Mouse (Mus musculus): ENCODE measurements around the gene Cmtm7. TPM values are rescaled to one million over a fixed set of nuclear protein-coding genes. Genes with fewer than 3 reads are reported as not detected.

Cmtm7 gene
- total RNA-seq, 2 experiments from 2014 or later: 5.4 to 6.5 TPM

- no peak for DNase-seq (ENCODE audit: low spot score in 2 of 2)
Measured at GRCm38 (mm10) chr9:114767507-114767906, 14.1 kb downstream of the Cmtm7 start.

- DNase-seq (ENCODE audit: low spot score in 2 of 2): peak; percentile 72 to 80
Measured at GRCm38 (mm10) chr9:114767030-114767429, 14.6 kb downstream of the Cmtm7 start.

- DNase-seq (ENCODE audit: low spot score in 2 of 2): peak in 1 of 2 experiments; percentile 39
Measured at GRCm38 (mm10) chr9:114763341-114763740, 18.3 kb downstream of the Cmtm7 start.

- no peak for DNase-seq (ENCODE audit: low spot score in 2 of 2)
Measured at GRCm38 (mm10) chr9:114761848-114762247, 19.8 kb downstream of the Cmtm7 start.

GRCm38 (mm10) chr9:114760353-114760752 lies 21.3 kb downstream of the Cmtm7 start:
- no peak for DNase-seq (ENCODE audit: low spot score in 2 of 2)

GRCm38 (mm10) chr9:114759886-114760285 lies 21.8 kb downstream of the Cmtm7 start:
- DNase-seq (ENCODE audit: low spot score in 2 of 2): no peak

- DNase-seq (ENCODE audit: low spot score in 2 of 2): no peak
Measured at GRCm38 (mm10) chr9:114758801-114759200, 22.9 kb downstream of the Cmtm7 start.

- no peak for DNase-seq (ENCODE audit: low spot score in 2 of 2)
Measured at GRCm38 (mm10) chr9:114758272-114758671, 23.4 kb downstream of the Cmtm7 start.

- peak; percentile 92 to 94 for DNase-seq (ENCODE audit: low spot score in 2 of 2)
Measured at GRCm38 (mm10) chr9:114752863-114753484, 28.7 kb downstream of the Cmtm7 start.

- no peak for DNase-seq (ENCODE audit: low spot score in 2 of 2)
Measured at GRCm38 (mm10) chr9:114752311-114752710, 29.3 kb downstream of the Cmtm7 start.

GRCm38 (mm10) chr9:114751582-114751981 lies 30.1 kb downstream of the Cmtm7 start:
- no peak for DNase-seq (ENCODE audit: low spot score in 2 of 2)

GRCm38 (mm10) chr9:114747466-114747865 lies 34.2 kb downstream of the Cmtm7 start:
- no peak for DNase-seq (ENCODE audit: low spot score in 2 of 2)

- DNase-seq (ENCODE audit: low spot score in 2 of 2): no peak
Measured at GRCm38 (mm10) chr9:114747012-114747411, 34.6 kb downstream of the Cmtm7 start.

- no peak for DNase-seq (ENCODE audit: low spot score in 2 of 2)
Measured at GRCm38 (mm10) chr9:114745654-114746053, 36.0 kb downstream of the Cmtm7 start.

GRCm38 (mm10) chr9:114745163-114745562 lies 36.5 kb downstream of the Cmtm7 start:
- DNase-seq (ENCODE audit: low spot score in 2 of 2): no peak

GRCm38 (mm10) chr9:114742731-114743130 lies 38.9 kb downstream of the Cmtm7 start:
- DNase-seq (ENCODE audit: low spot score in 2 of 2): no peak

GRCm38 (mm10) chr9:114740336-114740735 lies 41.3 kb downstream of the Cmtm7 start:
- no peak for DNase-seq (ENCODE audit: low spot score in 2 of 2)

- DNase-seq (ENCODE audit: low spot score in 2 of 2): no peak
Measured at GRCm38 (mm10) chr9:114736442-114736841, 45.2 kb downstream of the Cmtm7 start.

- DNase-seq (ENCODE audit: low spot score in 2 of 2): no peak
Measured at GRCm38 (mm10) chr9:114733238-114733637, 48.4 kb downstream of the Cmtm7 start.

GRCm38 (mm10) chr9:114731871-114732682 lies 49.6 kb downstream of the Cmtm7 start:
- DNase-seq (ENCODE audit: low spot score in 2 of 2): no peak

GRCm38 (mm10) chr9:114731011-114731755 lies 50.5 kb downstream of the Cmtm7 start, which contains the start of gene Cmtm6:
Cmtm6 (plus strand) TSS chr9:114731116.
- peak; percentile 97 to 98 for DNase-seq (ENCODE audit: low spot score in 2 of 2)

Data from layer of hippocampus, postnatal 10 days (tissue).